Mouse (Mus musculus) ES-Bruce4 (cell line): ENCODE data around the gene Spint5.

ENCODE experiments used
- CTCF ChIP-seq: IDR thresholded peaks from one replicate; pipeline ENCODE4 v1.8.1; 2011; ENCODE audit warnings: low read depth, low read length
- POLR2A ChIP-seq: IDR thresholded peaks from one replicate; pipeline ENCODE4 v1.8.1; 2011; ENCODE audit warnings: low read length; ENCODE audit not compliant: insufficient read depth

DNA sequence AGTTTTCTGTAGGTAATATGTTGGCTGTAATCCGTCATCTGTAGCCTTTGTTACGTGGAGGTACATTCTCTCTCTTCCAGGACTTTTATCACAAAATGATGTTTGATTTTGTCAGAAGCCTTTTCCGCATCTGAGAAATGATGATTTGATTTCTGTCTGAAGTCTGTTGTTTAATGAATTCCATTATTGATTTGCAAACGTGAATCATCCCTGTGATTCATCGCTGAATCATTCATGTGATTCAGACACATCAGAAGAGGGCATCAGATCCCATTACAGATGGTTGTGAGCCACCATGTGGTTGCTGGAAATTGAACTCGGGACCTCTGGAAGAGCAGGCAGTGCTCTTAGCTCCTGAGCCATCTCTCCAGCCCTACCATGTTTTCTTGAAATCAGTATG, 33.9 kb downstream of the Spint5 start:
- no peak for TF ChIP-seq CTCF
- no peak for TF ChIP-seq POLR2A
